Mouse (Mus musculus): ENCODE results near the gene Lmtk3. TPM values are rescaled to one million over a fixed set of nuclear protein-coding genes. Genes with fewer than 3 reads are reported as not detected.

Gene Lmtk3
- total RNA-seq (2023): 1.1 TPM

DNA sequence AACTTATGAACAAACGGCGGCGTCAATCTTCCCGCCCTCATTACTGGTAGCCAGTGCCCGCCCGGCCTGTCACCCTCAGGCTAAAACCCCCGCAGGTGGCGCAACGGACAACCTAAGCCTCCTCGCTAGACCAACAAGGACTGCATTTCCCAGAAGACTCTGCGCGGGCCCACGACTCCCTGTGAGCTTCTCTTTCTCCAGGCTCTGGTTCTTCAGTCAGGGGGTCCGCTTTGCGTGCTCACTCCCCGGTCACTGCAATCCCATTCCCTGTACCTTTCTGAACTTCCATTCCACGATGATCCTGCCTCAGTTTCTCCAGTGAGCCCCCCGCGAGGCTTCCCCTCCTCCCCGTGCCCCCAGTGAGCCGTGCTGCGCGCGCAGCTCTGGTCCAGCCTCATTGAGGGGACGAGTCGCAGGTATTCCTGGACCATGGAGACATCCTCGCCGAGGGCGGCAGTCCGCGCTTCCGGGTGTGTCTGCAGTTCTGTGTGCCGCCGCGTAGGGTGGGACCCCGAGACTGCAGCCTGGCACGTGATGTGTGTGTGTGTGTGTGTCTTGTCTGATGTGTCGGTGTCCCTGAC lies at the start of gene Lmtk3:
Lmtk3 (plus strand) TSS at position 228 of the 581 bp plus-strand sequence.

DNA sequence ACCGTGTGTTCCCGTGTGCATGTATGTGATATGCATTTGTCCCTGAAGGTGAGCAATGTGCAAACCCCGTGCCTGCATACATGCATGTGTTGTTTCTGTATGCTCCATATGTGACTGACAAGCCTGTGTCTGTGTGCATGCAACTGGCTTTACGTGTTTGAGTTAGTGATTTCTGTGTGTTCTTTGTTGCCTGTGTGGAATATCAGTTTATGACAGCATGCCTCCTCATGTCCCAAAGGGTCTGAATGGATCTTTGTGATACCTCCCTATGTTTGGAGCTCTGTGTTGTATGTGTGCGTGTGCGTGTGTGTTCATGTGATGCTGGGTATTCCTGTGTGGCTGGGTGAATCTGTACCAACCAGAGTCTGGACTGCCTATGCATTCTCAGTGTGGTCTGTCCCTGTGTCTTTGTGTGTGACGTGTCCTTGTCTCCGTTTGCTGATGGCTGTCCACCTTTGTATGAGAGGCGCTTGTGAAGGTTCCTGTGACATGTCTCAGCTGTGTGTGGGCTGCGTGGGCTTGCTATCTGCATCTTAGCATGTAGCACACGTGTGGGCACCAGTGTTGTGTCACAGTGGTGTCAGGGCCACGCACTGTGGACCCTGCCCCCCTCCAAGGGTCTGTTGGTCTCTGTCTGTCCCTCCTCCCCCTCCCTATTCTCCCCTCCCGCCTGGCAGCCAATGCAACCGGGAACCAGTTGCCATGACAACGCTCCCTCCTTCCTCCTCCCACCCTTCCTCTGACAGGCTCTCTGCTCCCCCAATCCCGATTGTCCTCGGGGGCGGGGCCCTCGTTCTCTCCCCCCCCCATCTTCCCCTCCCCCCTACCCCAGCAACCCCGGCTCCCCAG lies 1.2 kb downstream of the Lmtk3 start, which contains the start of gene Sult2b1:
Sult2b1 (minus strand) TSS at position 146 of the 849 bp plus-strand sequence.

DNA sequence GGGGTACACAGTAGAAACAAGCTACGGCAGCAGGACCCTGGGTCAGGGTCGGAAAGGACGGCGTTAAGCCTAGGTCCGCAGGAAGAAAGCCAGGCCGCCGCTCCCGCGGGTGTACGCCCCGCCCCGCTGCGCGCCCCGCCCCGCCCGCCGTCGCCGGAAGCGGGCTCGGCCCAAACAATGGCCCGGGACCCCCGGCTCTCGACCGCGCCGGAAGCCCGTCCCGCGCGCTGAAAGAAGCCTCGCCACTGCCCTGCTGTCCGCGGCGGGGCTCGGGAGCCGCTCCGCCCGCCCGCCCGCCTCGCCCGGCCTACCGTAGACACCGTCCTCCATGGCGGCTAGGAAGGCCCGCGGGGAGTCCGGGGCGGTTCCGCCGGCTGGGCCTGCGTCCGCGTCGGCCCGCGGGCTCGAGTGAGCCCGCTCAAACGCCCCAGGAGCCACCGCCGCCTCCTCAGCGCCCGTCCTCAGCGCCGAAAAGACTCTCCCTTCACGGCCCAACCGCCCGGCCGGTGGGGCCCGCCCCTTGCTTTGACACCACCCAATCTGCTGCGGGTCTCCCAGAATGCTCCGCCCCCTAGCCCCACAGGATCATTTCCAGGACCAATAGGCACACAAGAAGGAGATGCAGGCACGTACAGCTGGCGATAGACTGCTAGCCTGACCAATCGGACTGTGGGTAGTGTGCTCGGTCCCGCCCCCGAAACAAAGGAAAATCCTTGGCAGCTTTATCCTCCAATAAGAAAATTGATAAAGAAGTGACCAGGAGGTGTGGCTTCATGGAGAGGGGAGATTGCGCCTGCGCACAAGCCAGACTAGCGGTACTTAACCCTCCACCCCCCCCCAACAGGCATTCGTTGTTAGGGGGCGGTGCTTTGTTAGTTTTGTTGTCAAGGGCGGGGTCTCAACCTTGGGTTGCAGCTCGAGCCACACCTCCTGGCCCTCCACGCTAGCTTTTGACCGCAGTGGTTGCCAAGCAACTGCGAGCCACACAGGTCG lies 30.5 kb downstream of the Lmtk3 start, which contains the start of gene Cyth2:
Cyth2 (minus strand) TSS at position 795 of the 993 bp plus-strand sequence.

DNA sequence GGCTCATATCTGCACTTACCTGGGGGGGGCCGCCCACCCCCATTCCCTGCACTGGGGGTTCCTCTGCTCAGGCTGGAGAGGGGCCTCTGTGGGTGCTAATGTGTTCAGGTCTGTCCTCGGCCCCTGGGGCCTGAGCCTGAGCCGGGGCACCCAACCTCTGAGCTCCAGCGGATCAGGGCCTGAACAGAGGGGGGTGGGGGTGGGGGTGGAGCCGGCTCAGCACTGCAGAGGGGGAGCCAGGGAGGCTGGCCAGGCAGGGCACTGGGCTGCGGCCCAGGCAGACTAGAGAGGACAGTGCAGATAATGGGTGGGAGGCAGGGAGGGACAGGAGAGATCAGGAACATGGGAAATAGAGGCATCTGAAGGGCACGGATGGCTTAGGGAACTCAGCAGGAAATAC lies 41.1 kb downstream of the Lmtk3 start, which contains the start of gene Kcnj14:
Kcnj14 (minus strand) TSS at position 185 of the 400 bp plus-strand sequence.

DNA sequence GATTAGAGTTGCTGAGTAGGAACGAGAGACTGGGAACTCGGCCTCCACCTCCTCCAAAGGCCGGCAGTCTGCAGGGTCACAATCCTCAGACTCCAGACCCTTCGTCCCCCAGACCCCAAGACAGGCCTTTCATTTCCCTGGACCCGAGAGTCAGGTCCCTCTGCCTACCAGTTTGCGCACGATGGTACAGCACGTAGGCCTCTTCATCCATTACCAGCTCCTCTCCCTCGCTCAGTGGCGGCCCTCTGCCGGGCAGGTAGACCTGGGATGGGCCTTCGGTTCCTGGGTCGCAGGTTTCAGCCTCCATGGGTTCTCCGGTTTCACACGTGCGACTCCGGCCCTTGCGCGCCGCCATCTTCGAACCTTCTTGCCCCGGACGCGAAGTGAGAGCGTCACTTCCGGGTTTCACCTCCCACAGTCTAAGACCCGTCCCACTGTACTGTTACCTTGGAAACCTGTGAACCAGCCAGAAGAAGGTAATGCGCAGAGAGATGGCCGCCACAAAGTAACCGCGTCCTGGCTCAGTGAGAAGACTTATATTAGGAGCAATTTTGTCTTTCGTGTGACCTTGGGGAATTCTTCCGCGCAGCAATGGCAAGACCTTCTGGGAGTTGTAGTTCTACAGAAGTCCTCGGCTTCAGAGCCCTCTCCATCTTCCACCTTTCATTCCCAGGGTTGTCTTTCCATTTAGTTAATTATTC lies 47.0 kb downstream of the Lmtk3 start, which contains the start of gene Grwd1:
Grwd1 (minus strand) TSS at position 518 of the 701 bp plus-strand sequence.

Other genes starting within 250 kb of the Lmtk3 start
- not detected for gene Hsd17b14, start 228.8 kb upstream of the Lmtk3 start, total RNA-seq (2023)
- gene Bcat2, start 213.6 kb upstream of the Lmtk3 start, total RNA-seq (2023): 29.1 TPM
- gene Fgf21, start 168.2 kb upstream of the Lmtk3 start, total RNA-seq (2023): not detected
- 0.18 TPM for gene Fut1, start 166.4 kb upstream of the Lmtk3 start, total RNA-seq (2023)
- gene Izumo1, start 161.9 kb upstream of the Lmtk3 start, total RNA-seq (2023): 0.28 TPM
- gene Rasip1, start 156.2 kb upstream of the Lmtk3 start, total RNA-seq (2023): 0.52 TPM
- not detected for gene Mamstr, start 143.8 kb upstream of the Lmtk3 start, total RNA-seq (2023)
- gene Fut2, start 117.3 kb upstream of the Lmtk3 start, total RNA-seq (2023): not detected
- not detected for gene Ntn5, start 99.7 kb upstream of the Lmtk3 start, total RNA-seq (2023)
- not detected for gene Sec1, start 89.3 kb upstream of the Lmtk3 start, total RNA-seq (2023)
- 5.0 TPM for gene Car11, start 83.9 kb upstream of the Lmtk3 start, total RNA-seq (2023)
- 34.2 TPM for gene Dbp, start 78.7 kb upstream of the Lmtk3 start, total RNA-seq (2023)
- gene Rpl18, start 68.3 kb upstream of the Lmtk3 start, total RNA-seq (2023): 3,071 TPM
- gene Sphk2, start 65.7 kb upstream of the Lmtk3 start, total RNA-seq (2023): 30.4 TPM
- 3.1 TPM for gene Fam83e, start 62.5 kb upstream of the Lmtk3 start, total RNA-seq (2023)
- gene Spaca4, start 57.9 kb upstream of the Lmtk3 start, total RNA-seq (2023): not detected
- 3.8 TPM for gene Sult2b1, start 931 bp downstream of the Lmtk3 start, total RNA-seq (2023)
- gene Cyth2, start 30.8 kb downstream of the Lmtk3 start, total RNA-seq (2023): 119 TPM
- gene Kcnj14, start 41.0 kb downstream of the Lmtk3 start, total RNA-seq (2023): 3.9 TPM
- gene Grwd1, start 47.2 kb downstream of the Lmtk3 start, total RNA-seq (2023): 37.0 TPM
- gene Kdelr1, start 89.0 kb downstream of the Lmtk3 start, total RNA-seq (2023): 60.4 TPM
- 0.43 TPM for gene Grin2d, start 94.6 kb downstream of the Lmtk3 start, total RNA-seq (2023)
- gene Syngr4, start 113.0 kb downstream of the Lmtk3 start, total RNA-seq (2023): not detected
- gene Tmem143, start 113.2 kb downstream of the Lmtk3 start, total RNA-seq (2023): 8.9 TPM
- gene Emp3, start 137.7 kb downstream of the Lmtk3 start, total RNA-seq (2023): 353 TPM
- 1.7 TPM for gene Ccdc114, start 140.3 kb downstream of the Lmtk3 start, total RNA-seq (2023)
- gene Abcc6, start 246.6 kb downstream of the Lmtk3 start, total RNA-seq (2023): not detected
- gene Nomo1, start 250.0 kb downstream of the Lmtk3 start, total RNA-seq (2023): 42.7 TPM

Measured in CD8-positive naive resting alpha-beta T cell, adult 57 days (primary cell).